Mouse (Mus musculus): ENCODE measurements around the gene Kndc1.

DNA sequence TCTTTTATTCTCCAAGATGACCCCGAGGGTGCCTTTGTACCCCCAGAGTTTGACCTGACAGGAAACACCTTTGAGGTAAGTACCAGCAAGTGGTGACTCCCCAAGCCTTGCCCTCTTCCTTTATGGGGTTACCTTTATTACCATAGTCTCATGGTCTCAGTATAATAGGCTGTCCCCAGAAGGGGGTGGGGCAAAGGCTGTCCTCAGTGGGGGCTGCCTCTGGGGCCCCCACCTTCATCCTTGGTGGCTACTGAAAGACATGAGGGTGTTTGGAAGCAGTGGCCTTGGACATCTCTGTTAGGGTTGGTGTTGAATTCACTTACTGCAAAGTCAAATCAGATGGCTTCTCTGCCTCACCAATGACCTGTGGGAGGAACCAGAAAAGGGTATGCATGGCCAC, 7.5 kb downstream of the Kndc1 start:
- TF ChIP-seq CTCF (IDR thresholded peaks at IDR 0.05; ENCODE audit: low read depth) (no peak), EP300 (IDR thresholded peaks at IDR 0.05; ENCODE audit: low read depth) (no peak)

Data from liver, postnatal 0 days (tissue).